Mouse (Mus musculus) megakaryocyte, embryonic 14.5 days (primary cell): ENCODE results near the gene Mrps21. TPM values are rescaled to one million over a fixed set of nuclear protein-coding genes. Genes with fewer than 3 reads are reported as not detected.
A peak's percentile ranks its signal among the peaks of the same experiment; 100 is the strongest.
"Not testable (repeated sequence)": the region's sequence is repeated elsewhere in the genome, so short reads cannot be mapped to it uniquely, and the experiment has no call there.

Experiments used
- H3K27me3 ChIP-seq: replicated peaks from 2 replicates; pipeline ENCODE3; 2012; ENCODE audit warnings: inconsistent platforms
- H3K36me3 ChIP-seq: replicated peaks from 2 replicates; pipeline ENCODE3; 2012; ENCODE audit warnings: low read length, inconsistent platforms, mixed read lengths
- H3K4me1 ChIP-seq: 2 replicates; pipeline ENCODE4 v1.6.1; 2012; ENCODE audit warnings: inconsistent platforms
- H3K4me3 ChIP-seq: replicated peaks from 2 replicates; pipeline ENCODE3; 2012; ENCODE audit warnings: moderate library complexity, mild to moderate bottlenecking, inconsistent platforms
- H3K9me3 ChIP-seq: 2 replicates; pipeline ENCODE4 v1.6.1; 2012; ENCODE audit warnings: inconsistent platforms
- FLI1 ChIP-seq: IDR thresholded peaks from 2 replicates; pipeline ENCODE4 v1.6.1; 2012; ENCODE audit warnings: low read length, inconsistent platforms, mixed read lengths
- GATA1 ChIP-seq: IDR thresholded peaks from 3 replicates; pipeline ENCODE4 v1.6.1; 2012; ENCODE audit warnings: mixed read lengths, low read length, inconsistent platforms, borderline replicate concordance
- polyA plus RNA-seq: library from polyadenylated mRNA; stranded (reverse); fragments of >175 nt; gene quantifications from 2 replicates; pipeline ENCODE4 v1.2.3, GENCODE M21; 2012; ENCODE audit warnings: low replicate concordance; ENCODE audit not compliant: insufficient read depth

Mrps21 gene
- polyA plus RNA-seq, result 36.5 and 191 TPM in 2 replicates

DNA sequence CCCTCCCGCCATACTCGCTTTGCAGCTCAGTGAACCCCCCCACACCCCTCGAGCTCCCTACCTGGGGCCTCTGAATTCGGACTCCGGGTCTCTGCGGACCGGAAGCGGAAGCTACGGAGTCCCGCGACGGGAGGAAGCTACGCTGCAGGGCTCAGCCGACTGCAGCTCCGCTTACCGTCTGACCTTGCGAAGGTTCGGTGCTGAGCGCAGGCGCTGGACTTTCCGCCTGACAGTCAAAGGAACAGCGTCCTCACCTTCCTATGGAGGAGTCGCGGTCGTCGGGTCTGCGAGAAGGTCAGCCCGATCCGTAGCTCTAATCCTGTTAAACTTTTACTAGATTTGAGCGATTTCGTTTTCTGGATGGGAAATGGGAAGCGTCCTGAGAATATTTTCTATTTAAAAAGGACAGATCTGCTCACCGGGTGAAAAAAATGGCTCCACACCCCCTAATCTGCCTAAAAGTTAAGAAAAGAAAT lies at the start of gene Mrps21:
Gene Mrps21 (minus strand): TSS at position 128 of the 476 bp plus-strand sequence.
- no peaks in the 10 kb centered on the region for H3K9me3 ChIP-seq
- no peaks in the 10 kb centered on the region for H3K27me3 ChIP-seq
- H3K36me3 ChIP-seq, result peaks cover 46% of the 10 kb centered on the region
- peak; percentile 58; the same call in 1 of the 2 replicates for TF ChIP-seq FLI1
- TF ChIP-seq GATA1, result no peak
- peak within 1 kb of the TSS; percentile 97 for H3K4me3 ChIP-seq
- peaks cover 36% of the 10 kb centered on the region for H3K4me1 ChIP-seq

DNA sequence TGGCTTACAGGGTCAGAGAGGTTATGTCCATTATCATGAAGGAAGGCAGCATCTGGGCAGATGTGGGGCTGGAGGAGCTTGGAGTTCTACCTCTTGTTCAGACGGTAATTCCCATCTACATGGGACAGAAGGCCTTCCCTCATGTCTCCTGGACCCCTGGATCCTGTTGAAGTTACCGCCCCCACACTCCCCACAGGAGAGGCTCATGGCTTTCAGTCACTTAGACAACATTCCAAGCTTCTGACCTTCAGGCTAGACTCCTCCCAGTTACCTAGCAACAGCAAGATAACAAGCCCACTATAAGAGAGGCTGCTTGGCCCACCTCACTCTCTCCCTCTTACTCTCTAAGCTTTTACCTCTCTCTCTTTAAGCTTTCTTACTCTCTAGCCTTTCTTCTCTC lies 49.2 kb upstream of the Mrps21 start:
- H3K4me3 ChIP-seq, H3K9me3 ChIP-seq, H3K36me3 ChIP-seq: not testable (repeated sequence)
- Histone ChIP-seq H3K4me1 (peaks cover 12% of the 10 kb centered on the region), H3K27me3 (peaks cover 15% of the 10 kb centered on the region)

DNA sequence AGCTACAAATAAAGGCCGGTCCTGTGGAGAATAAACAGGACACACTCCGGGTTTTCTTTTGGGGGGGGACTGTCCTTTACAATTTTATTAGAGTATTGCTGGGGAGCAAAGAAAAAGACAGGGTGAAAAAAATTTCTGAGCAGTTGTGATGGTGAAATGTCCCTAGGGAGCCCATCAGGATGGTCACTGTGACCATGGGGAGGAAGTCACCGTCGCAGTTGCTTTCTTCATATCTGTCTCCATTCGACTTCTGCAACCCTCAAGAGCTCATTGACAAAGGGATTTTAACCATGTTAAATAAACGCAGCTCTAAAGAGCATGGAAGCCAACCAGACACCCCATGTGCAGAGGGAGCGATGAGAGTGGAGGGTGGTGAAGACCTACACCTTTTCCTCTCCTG lies 45.4 kb upstream of the Mrps21 start:
- Histone ChIP-seq H3K9me3 (no peaks in the 10 kb centered on the region), H3K27me3 (peaks cover 15% of the 10 kb centered on the region), H3K36me3 (no peaks in the 10 kb centered on the region), H3K4me3 (peak overlapping the region; percentile 46), H3K4me1 (peaks cover 11% of the 10 kb centered on the region)
- no peak for TF ChIP-seq GATA1
- no peak for TF ChIP-seq FLI1

DNA sequence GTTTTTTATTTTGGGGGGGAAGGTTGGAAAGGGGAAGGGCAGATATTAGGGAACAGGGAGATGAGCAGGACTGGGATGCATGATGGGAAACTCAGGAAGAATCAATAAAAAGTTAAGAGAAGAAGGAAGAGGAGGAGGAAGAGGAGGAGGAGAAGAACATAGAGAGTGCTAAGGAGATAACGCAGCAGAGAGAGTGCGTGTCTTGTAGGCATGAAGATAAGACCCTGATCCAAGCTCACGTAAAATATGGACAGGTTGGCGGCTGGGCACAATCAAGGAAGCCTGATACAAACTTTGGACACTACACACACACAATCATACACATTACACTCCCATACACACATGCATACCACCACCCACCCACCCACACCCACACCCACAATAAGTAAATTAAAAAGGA lies 43.4 kb upstream of the Mrps21 start:
- Histone ChIP-seq H3K4me1 (peaks cover 16% of the 10 kb centered on the region), H3K27me3 (peaks cover 9% of the 10 kb centered on the region), H3K4me3 (no peak overlapping the region), H3K9me3 (no peaks in the 10 kb centered on the region), H3K36me3 (no peaks in the 10 kb centered on the region)
- TF ChIP-seq FLI1, result no peak
- no peak for TF ChIP-seq GATA1

DNA sequence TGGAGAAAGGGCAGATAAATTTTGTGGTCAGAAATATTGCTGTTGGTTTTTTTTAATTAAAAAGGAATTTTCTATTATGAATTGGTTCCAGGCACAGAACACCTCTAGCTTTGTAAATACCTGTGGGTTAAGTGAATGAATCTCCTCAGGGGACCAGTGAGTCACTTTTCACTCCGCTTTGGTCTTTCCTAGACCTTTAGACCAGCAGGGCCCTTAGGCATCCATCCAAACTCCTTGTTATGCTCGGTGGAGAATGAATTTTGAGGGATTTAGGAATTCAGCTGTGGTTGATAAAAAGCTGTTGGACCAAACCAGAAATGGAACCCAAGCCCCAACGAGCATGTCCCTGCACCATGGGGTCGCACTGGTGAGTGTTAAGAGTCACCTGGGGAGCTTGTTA lies 36.3 kb upstream of the Mrps21 start:
- Histone ChIP-seq H3K27me3 (peaks cover 40% of the 10 kb centered on the region), H3K9me3 (no peaks in the 10 kb centered on the region)

DNA sequence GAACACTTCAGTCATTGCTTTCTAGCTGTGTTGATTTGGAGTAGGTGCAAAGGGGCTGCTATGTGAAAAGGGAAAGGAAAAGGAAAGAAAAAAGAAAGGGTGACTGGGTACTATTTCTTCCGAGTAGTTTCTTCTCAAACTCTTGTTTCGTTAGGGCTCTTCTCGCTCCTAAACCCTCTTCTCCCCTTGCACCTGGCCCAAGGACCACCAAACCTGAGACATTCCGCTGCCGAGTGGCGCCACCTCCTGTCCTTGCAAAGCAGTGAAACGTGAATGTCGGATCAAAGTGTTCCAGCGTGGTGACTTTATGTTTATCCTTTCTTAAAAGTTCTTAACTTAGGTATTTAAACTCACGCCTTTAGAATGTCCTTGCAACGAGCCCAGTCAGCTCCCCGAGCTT lies 35.5 kb upstream of the Mrps21 start:
- no peak for TF ChIP-seq GATA1
- no peak for TF ChIP-seq FLI1
- peaks cover 47% of the 10 kb centered on the region for H3K27me3 ChIP-seq
- H3K4me1 ChIP-seq, result peaks cover 54% of the 10 kb centered on the region
- no peaks in the 10 kb centered on the region for H3K36me3 ChIP-seq
- H3K4me3 ChIP-seq, result peak overlapping the region; percentile 90
- no peaks in the 10 kb centered on the region for H3K9me3 ChIP-seq

More for the DNA sequence above, 36.3 kb upstream of the Mrps21 start:
- TF ChIP-seq FLI1 (no peak), GATA1 (no peak)
- H3K36me3 ChIP-seq, result no peaks in the 10 kb centered on the region
- peaks cover 49% of the 10 kb centered on the region for H3K4me1 ChIP-seq
- no peak overlapping the region for H3K4me3 ChIP-seq

GRCm38 (mm10) chr3:95905940-95906492 lies 34.7 kb upstream of the Mrps21 start:
- Histone ChIP-seq H3K4me3 (peak overlapping the region; percentile 90), H3K36me3 (no peaks in the 10 kb centered on the region), H3K27me3 (peaks cover 56% of the 10 kb centered on the region), H3K9me3 (no peaks in the 10 kb centered on the region), H3K4me1 (peaks cover 55% of the 10 kb centered on the region)
- TF ChIP-seq GATA1, result no peak
- TF ChIP-seq FLI1, result no peak

- TF ChIP-seq FLI1 (no peak), GATA1 (no peak)
- H3K9me3 ChIP-seq, result no peaks in the 10 kb centered on the region
- peaks cover 50% of the 10 kb centered on the region for H3K4me1 ChIP-seq
- H3K27me3 ChIP-seq, result peaks cover 56% of the 10 kb centered on the region
- H3K4me3 ChIP-seq, result peak overlapping the region; percentile 88
- no peaks in the 10 kb centered on the region for H3K36me3 ChIP-seq
Measured at GRCm38 (mm10) chr3:95905146-95905939, 34.0 kb upstream of the Mrps21 start.

GRCm38 (mm10) chr3:95904568-95904967 lies 33.2 kb upstream of the Mrps21 start, which contains the start of gene Car14:
Gene Car14 (minus strand): TSS chr3:95904691.
- peaks cover 50% of the 10 kb centered on the region for H3K4me1 ChIP-seq
- peak within 1 kb of the TSS; percentile 88 for H3K4me3 ChIP-seq
- H3K36me3 ChIP-seq, result no peaks in the 10 kb centered on the region
- H3K9me3 ChIP-seq, result no peaks in the 10 kb centered on the region
- TF ChIP-seq GATA1 (no peak), FLI1 (no peak)
- H3K27me3 ChIP-seq, result peaks cover 61% of the 10 kb centered on the region

- Histone ChIP-seq H3K9me3 (no peaks in the 10 kb centered on the region), H3K27me3 (peaks cover 62% of the 10 kb centered on the region), H3K4me3 (peak overlapping the region; percentile 42), H3K4me1 (peaks cover 50% of the 10 kb centered on the region), H3K36me3 (no peaks in the 10 kb centered on the region)
- TF ChIP-seq GATA1, result no peak
- TF ChIP-seq FLI1, result no peak
Measured at GRCm38 (mm10) chr3:95903753-95904502, 32.6 kb upstream of the Mrps21 start.
